10 mouse cellular contexts compared by ENCODE assay signal in the genomic region with DNA sequence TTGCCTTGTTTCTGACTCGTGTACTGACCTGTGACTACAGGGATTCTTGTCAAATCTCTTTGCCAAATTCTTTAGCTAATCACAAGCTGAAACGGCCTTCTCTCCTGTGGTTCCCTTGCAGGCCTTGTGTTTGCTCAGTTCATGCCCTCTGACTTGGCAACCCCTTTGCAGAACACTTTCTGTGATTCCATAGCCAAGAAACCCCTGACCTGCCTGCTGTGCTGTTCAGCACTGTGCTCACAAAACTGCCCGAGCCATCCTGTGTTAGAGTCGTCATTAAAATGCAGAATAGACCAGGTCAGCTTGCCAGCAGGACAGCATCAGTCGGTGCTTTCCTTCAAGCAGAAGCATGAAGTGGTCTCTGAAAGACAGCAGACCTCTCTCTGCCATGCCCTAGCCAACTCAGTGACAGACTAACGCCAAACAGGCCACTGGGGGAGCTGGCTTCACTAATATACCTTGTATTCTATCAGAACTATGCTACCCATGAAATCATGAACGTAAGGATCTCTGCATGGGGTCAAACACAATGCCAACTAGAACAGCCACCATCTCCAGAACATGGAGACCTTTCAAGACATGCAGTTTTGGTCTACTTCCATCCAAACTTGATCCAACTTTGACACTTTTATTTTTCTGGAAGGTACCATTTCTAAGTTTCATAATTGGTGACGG.
DNase-seq lines count a peak whose midpoint lies in the region; ATAC-seq and TF ChIP-seq lines count a peak whose summit lies in the region.
"Had no signal": no experiment of that assay in that cellular context is flagged by ENCODE, and none has a peak within 500 bp of the region (broad histone marks: within the 10 kb centered on the region; RNA-seq: fewer than 3 reads in every experiment).

No protein-coding gene starts in this region.

- no peak overlapping the region for H3K4me2 ChIP-seq in heart, embryonic 12.5 days
- H3K4me2 ChIP-seq in heart, embryonic 14.5 days (ENCODE audit: low read length): no peak overlapping the region
- H3K4me2 ChIP-seq in midbrain, postnatal 0 days (ENCODE audit: low read depth, low read length, poor library complexity, severe bottlenecking): no peak overlapping the region
- H3K4me2 ChIP-seq: embryonic facial prominence, embryonic 15.5 days had no signal

- H3K27me3 ChIP-seq in heart, embryonic 12.5 days (replicated peaks): no peaks in the 10 kb centered on the region
- H3K27me3 ChIP-seq in heart, embryonic 14.5 days (ENCODE audit: control insufficient read depth, insufficient read depth, low read length): no peaks in the 10 kb centered on the region
- H3K27me3 ChIP-seq in midbrain, postnatal 0 days (ENCODE audit: insufficient read depth, low read length): no peaks in the 10 kb centered on the region
- H3K27me3 ChIP-seq: CH12.LX; embryonic facial prominence, embryonic 15.5 days had no signal

- H3K4me3 ChIP-seq in heart, embryonic 12.5 days: no peak overlapping the region
- no peak overlapping the region for H3K4me3 ChIP-seq in heart, embryonic 14.5 days (ENCODE audit: control insufficient read depth in 1 of 2, insufficient read depth in 1 of 2, low read depth in 1 of 2, low read length in 2 of 2)
- H3K4me3 ChIP-seq in midbrain, postnatal 0 days (ENCODE audit: low read depth, low read length): no peak overlapping the region
- H3K4me3 ChIP-seq: embryonic facial prominence, embryonic 15.5 days had no signal

- H3K4me1 ChIP-seq in heart, embryonic 12.5 days (replicated peaks): peaks cover 4% of the 10 kb centered on the region; the same call in 1 of the 2 replicates
- peaks cover 0 to 3% of the 10 kb centered on the region in 2 experiments; a peak in 2 of 4 replicates for H3K4me1 ChIP-seq in heart, embryonic 14.5 days (ENCODE audit: control insufficient read depth in 2 of 2, insufficient read depth in 2 of 2, low read length in 2 of 2)
- peaks cover 3% of the 10 kb centered on the region; the same call in 1 of the 2 replicates for H3K4me1 ChIP-seq in midbrain, postnatal 0 days (ENCODE audit: insufficient read depth, low read length)

- peak; percentile 94 for DNase-seq in heart, adult 11 months
- peak; percentile 10 for DNase-seq in ovary, adult 18-20 months (ENCODE audit: low spot score)
- DNase-seq in ovary, postnatal 14 days (ENCODE audit: low spot score): no peak
- peak; percentile 51 for DNase-seq in midbrain, postnatal 0 days (ENCODE audit: low spot score)
- no peak for DNase-seq in right cerebral cortex, postnatal 25 days

- no peaks in the 10 kb centered on the region for H3K36me3 ChIP-seq in heart, embryonic 12.5 days
- no peaks in the 10 kb centered on the region for H3K36me3 ChIP-seq in heart, embryonic 14.5 days (ENCODE audit: control insufficient read depth, insufficient read depth, low read length)
- no peaks in the 10 kb centered on the region for H3K36me3 ChIP-seq in midbrain, postnatal 0 days (ENCODE audit: insufficient read depth, low read length)
- H3K36me3 ChIP-seq: embryonic facial prominence, embryonic 15.5 days had no signal

- no peak for TF ChIP-seq CTCF in midbrain, postnatal 0 days (IDR thresholded peaks at IDR 0.05)

- H3K27ac ChIP-seq in heart, embryonic 12.5 days (ENCODE audit: poor library complexity, severe bottlenecking): no peak overlapping the region
- H3K27ac ChIP-seq in heart, embryonic 14.5 days (replicated peaks in 1 of 2; ENCODE audit: control insufficient read depth in 1 of 2, insufficient read depth in 1 of 2, low read depth in 2 of 2, low read length in 2 of 2): peak overlapping the region; percentile 15 to 27; a peak in 1 of 4 replicates
- no peak overlapping the region for H3K27ac ChIP-seq in midbrain, postnatal 0 days (ENCODE audit: low read depth, low read length)
- H3K27ac ChIP-seq: embryonic facial prominence, embryonic 15.5 days had no signal

- ATAC-seq in heart, embryonic 12.5 days (ENCODE audit: insufficient number of reproducible peaks, low FRiP score): no peak
- ATAC-seq in heart, embryonic 14.5 days (ENCODE audit: insufficient number of reproducible peaks, insufficient read depth, low FRiP score, low read depth): no peak
- no peak for ATAC-seq in midbrain, postnatal 0 days (ENCODE audit: low FRiP score)
- no peak for ATAC-seq in megakaryocyte-erythroid progenitor cell, adult 5-6 weeks (replicated peaks; ENCODE audit: low FRiP score, low TSS enrichment, poor library complexity, severe bottlenecking)

- H3K9me3 ChIP-seq in heart, embryonic 12.5 days (replicated peaks): no peaks in the 10 kb centered on the region
- no peaks in the 10 kb centered on the region for H3K9me3 ChIP-seq in heart, embryonic 14.5 days (ENCODE audit: control insufficient read depth, low read length)
- no peaks in the 10 kb centered on the region for H3K9me3 ChIP-seq in midbrain, postnatal 0 days (ENCODE audit: low read length)
- H3K9me3 ChIP-seq: embryonic facial prominence, embryonic 15.5 days had no signal

- 49% methylated on average over 8 of the region's 8 CpGs for WGBS in heart, embryonic 12.5 days
- 50% methylated on average over 8 of the region's 8 CpGs for WGBS in heart, embryonic 14.5 days
- 42% methylated on average over 8 of the region's 8 CpGs for WGBS in midbrain, postnatal 0 days

- no peak overlapping the region for H3K9ac ChIP-seq in heart, embryonic 12.5 days
- H3K9ac ChIP-seq in heart, embryonic 14.5 days (ENCODE audit: low read length): no peak overlapping the region
- H3K9ac ChIP-seq in midbrain, postnatal 0 days (replicated peaks; ENCODE audit: low read length, poor library complexity, severe bottlenecking): no peak overlapping the region
- H3K9ac ChIP-seq: embryonic facial prominence, embryonic 15.5 days had no signal

Comparison
In these comparisons a context has a peak if more than half of its experiments do, and no peak if none do; other contexts are left out.
1. DNase-seq: peak in heart, adult 11 months (single experiment), ovary, adult 18-20 months (single experiment) and midbrain, postnatal 0 days (single experiment); none in ovary, postnatal 14 days (single experiment) and right cerebral cortex, postnatal 25 days (single experiment).
2. H3K27ac ChIP-seq: peak in heart, embryonic 14.5 days (2 of 2); none in heart, embryonic 12.5 days (single experiment) and midbrain, postnatal 0 days (single experiment).